Mouse (Mus musculus): ENCODE results near the gene Lrsam1.

DNA sequence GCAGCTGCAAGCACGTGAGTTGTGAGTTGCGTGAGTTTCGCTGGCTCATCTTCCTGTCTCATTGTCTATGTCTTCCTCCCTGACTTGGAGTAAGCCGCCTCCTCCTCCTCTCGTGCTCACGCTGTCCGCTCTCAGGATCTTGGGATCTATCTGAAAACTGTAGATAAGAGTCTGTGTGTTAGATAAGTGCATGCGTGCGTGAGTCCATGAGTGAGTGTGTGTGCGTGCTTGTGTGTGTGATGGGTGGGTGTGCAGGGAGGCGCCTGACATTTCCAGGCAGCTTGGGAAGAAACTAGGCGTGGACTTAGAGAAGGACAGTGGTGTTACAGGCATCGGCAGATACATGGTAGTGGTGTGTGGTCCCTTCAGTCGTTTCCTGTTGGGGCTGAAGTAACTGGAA, 68.9 kb downstream of the Lrsam1 start:
- TF ChIP-seq CTCF (IDR thresholded peaks at IDR 0.05; ENCODE audit: control insufficient read depth, insufficient read depth, low read length) (no peak), POLR2A (IDR thresholded peaks at IDR 0.05; ENCODE audit: borderline replicate concordance, control insufficient read depth, low read depth, low read length) (no peak)
